In the genomic region with DNA sequence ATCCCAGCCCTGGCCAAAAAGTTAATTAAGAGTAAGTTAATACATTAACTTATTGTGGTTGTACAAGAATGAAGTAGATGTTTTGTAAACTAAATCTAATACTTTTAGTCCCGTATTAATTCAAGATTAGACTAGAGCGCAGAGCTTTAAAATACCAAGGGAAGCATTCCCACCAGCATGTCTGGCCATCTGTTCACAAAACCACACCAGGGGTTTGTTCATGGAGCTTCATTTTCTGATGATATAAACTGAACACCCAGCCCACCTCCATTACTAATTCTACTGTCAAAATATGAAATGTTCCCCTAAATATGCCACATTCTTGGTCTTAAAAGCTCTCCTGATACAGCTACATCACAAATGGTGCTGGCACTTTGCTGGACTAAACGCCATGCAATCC, we compare ENCODE assay signal across 19 mouse cellular contexts. TPM values are rescaled to one million over a fixed set of nuclear protein-coding genes. Genes with fewer than 3 reads are reported as not detected.
"Had no signal": no experiment of that assay in that cellular context is flagged by ENCODE, and none has a peak within 500 bp of the region (broad histone marks: within the 10 kb centered on the region; RNA-seq: fewer than 3 reads in every experiment).

No protein-coding gene starts in this region.

- DNase-seq: gastrocnemius, adult 2 months; gastrocnemius, postnatal 10 days; gastrocnemius, postnatal 25 days; heart, adult 2 months; heart, postnatal 4 days; kidney, adult 18-20 months; kidney, adult 8-10 months; kidney, postnatal 10 days; kidney, postnatal 25 days; kidney, postnatal 4 days; liver; liver, embryonic 13.5 days had no signal

RNA-seq across cellular contexts. Expression of a gene that starts 43.2 kb away (rescaled TPM):
- total RNA-seq: gastrocnemius, adult 2 months; gastrocnemius, postnatal 10 days; gastrocnemius, postnatal 25 days; gastrocnemius, postnatal 4 days; granulocyte monocyte progenitor cell, adult 5-6 weeks; heart, adult 2 months; heart, postnatal 25 days; heart, postnatal 4 days; layer of hippocampus, postnatal 14 days; left cerebral cortex, adult 2 months; left cerebral cortex, postnatal 14 days; left cerebral cortex, postnatal 36 days had no signal
